Mouse (Mus musculus) liver, postnatal 0 days (tissue): ENCODE measurements around the gene Rfx1.

Source experiments
- CTCF ChIP-seq: sonication (generic); IDR thresholded peaks from 2 replicates; pipeline ENCODE4 v1.5.1; 2016; ENCODE audit warnings: antibody characterized with exemption, low read depth
- EP300 ChIP-seq: IDR thresholded peaks from 2 replicates; pipeline ENCODE4 v1.6.1; 2016; ENCODE audit warnings: antibody characterized with exemption, low read depth, mild to moderate bottlenecking

DNA sequence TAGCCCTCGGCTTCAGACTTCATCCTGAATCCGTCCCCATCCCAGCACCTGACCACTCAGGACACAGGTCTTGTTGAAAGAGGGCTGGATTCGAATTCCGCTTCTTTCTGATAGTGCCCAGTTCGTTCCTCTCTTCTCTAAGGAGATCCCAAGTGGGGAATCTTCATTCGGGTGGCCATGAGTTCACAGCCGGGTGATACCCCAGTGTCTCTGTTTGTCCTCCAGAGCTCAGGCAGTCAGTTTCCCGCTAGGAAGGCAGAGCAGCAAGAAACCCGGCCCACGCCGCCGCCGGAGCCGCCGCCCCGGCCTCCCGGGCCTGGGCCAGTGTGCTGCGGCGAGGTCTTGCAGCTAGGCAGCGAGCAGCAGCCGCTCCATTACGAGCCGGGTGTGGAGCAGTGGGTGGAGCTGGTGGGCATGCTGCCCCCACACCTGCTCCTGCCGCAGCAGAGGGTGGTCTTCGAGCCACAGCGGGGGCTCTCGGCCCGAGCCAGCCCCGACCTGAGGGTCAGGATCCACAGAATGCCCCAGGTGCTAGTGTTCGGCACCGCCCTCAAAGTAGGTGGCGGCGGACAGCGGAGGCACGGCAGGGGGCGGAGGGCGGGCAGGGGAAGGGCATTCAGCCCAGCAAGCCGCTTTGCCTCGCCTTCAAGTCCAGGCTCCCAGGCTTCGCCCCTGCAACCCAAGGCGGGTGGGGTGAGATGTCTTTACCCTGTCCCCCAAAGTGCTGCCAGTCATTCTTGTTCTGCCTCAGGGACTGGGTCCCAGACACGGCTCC, 17.9 kb downstream of the Rfx1 start:
- TF ChIP-seq EP300: no peak
- no peak for TF ChIP-seq CTCF
